Mouse (Mus musculus): ENCODE measurements around the gene Ifih1.

GRCm38 (mm10) chr2:62665536-62665935 is 19.5 kb upstream of the Ifih1 start:
- TF ChIP-seq POLR2A (IDR thresholded peaks at IDR 0.05; ENCODE audit: low read depth, low read length) (no peak), CTCF (IDR thresholded peaks at IDR 0.05; ENCODE audit: borderline replicate concordance, insufficient read depth, low read length) (no peak)

Data from embryonic fibroblast, embryonic 13.5 days (primary cell).